Mouse (Mus musculus) kidney, adult 2 months (tissue): ENCODE measurements around the gene Tcf3.

Experiments
- CTCF ChIP-seq: fragments of 200-500 bp; conservative IDR thresholded peaks from 2 replicates; pipeline ENCODE4 v1.5.1; 2011; ENCODE audit warnings: low read depth, mild to moderate bottlenecking, control low read depth, low read length, moderate library complexity, mixed read lengths; ENCODE audit not compliant: insufficient read depth, insufficient read length
- POLR2A ChIP-seq: fragments of 200-500 bp; IDR thresholded peaks from one replicate; pipeline ENCODE4 v1.6.1; 2011; ENCODE audit warnings: low read depth, low read length, control low read depth

- TF ChIP-seq CTCF (no peak), POLR2A (no peak)
These were observed 25.8 kb upstream of the Tcf3 start for GRCm38 (mm10) chr10:80459236-80459635.
